Mouse (Mus musculus): ENCODE data around the gene Gpc2. TPM values are rescaled to one million over a fixed set of nuclear protein-coding genes. Genes with fewer than 3 reads are reported as not detected.

Gene Gpc2
- total RNA-seq (2023) = 1 to 10 TPM; 2.9 to 4.0 TPM

GRCm38 (mm10) chr5:138279585-138280424 is at the start of gene Gpc2, which contains the start of the genes Gm43720 and Stag3:
TSS of gene Gpc2 (minus strand) at chr5:138280005.
TSS of gene Gm43720 (minus strand) at chr5:138279958.
TSS of gene Stag3 (plus strand) at chr5:138280240.

GRCm38 (mm10) chr5:138272409-138272923 is 7.3 kb downstream of the Gpc2 start, which contains the start of gene Gal3st4:
TSS of gene Gal3st4 (minus strand) at chr5:138272840.

GRCm38 (mm10) chr5:138263260-138264206 is 16.3 kb downstream of the Gpc2 start, which contains the start of gene BC037034:
TSS of gene BC037034 (minus strand) at chr5:138264033.

GRCm38 (mm10) chr5:138255353-138256093 is 24.3 kb downstream of the Gpc2 start, which contains the start of gene Lamtor4:
TSS of gene Lamtor4 (plus strand) at chr5:138255482.

GRCm38 (mm10) chr5:138225700-138226099 is 54.1 kb downstream of the Gpc2 start, which contains the start of gene Nxpe5:
TSS of gene Nxpe5 (plus strand) at chr5:138225898.

Other genes starting within 250 kb of the Gpc2 start
- not detected for gene Smok3c, start 226.8 kb downstream of the Gpc2 start, total RNA-seq (2023)
- gene Zkscan1, start 194.9 kb downstream of the Gpc2 start, total RNA-seq (2023) = 10 to 100 TPM; 16.3 to 21.6 TPM
- gene Zscan21, start 163.1 kb downstream of the Gpc2 start, total RNA-seq (2023) = 10 to 100 TPM; 10.1 to 14.2 TPM
- 10 to 100 TPM in 1 of 2 experiments, 1 to 10 TPM in 1; 9.9 to 13.8 TPM for gene Zfp113, start 124.3 kb downstream of the Gpc2 start, total RNA-seq (2023)
- gene Cops6, start 118.9 kb downstream of the Gpc2 start, total RNA-seq (2023) = 10 to 100 TPM; 51.4 to 60.2 TPM
- 10 to 100 TPM; 34.1 to 40.9 TPM for gene Ap4m1, start 108.0 kb downstream of the Gpc2 start, total RNA-seq (2023)
- gene Mcm7, start 107.6 kb downstream of the Gpc2 start, total RNA-seq (2023) = 10 to 100 TPM; 56.1 to 60.8 TPM
- gene Taf6, start 92.6 kb downstream of the Gpc2 start, total RNA-seq (2023) = 10 to 100 TPM; 34.8 to 37.7 TPM
- gene Cnpy4, start 92.5 kb downstream of the Gpc2 start, total RNA-seq (2023) = 10 to 100 TPM; 15.8 to 21.7 TPM
- 1 to 10 TPM; 1.6 to 2.4 TPM for gene Mblac1, start 85.7 kb downstream of the Gpc2 start, total RNA-seq (2023)
- gene Nxpe5, start 54.1 kb downstream of the Gpc2 start, total RNA-seq (2023) = under 1 TPM in 1 of 2 experiments, not detected in 1; 0.23 TPM
- 10 to 100 TPM; 41.9 to 45.1 TPM for gene Lamtor4, start 24.5 kb downstream of the Gpc2 start, total RNA-seq (2023)
- gene BC037034, start 16.0 kb downstream of the Gpc2 start, total RNA-seq (2023) = 10 to 100 TPM; 64.9 to 65.9 TPM
- gene Gal3st4, start 7.2 kb downstream of the Gpc2 start, total RNA-seq (2023) = not detected
- not detected for gene Gm43720, start within 50 bp of the Gpc2 start, total RNA-seq (2023)
- gene Stag3, start 235 bp upstream of the Gpc2 start, total RNA-seq (2023) = not detected
- 1 to 10 TPM in 1 of 2 experiments, not detected in 1; 1.0 TPM for gene Pvrig, start 62.0 kb upstream of the Gpc2 start, total RNA-seq (2023)
- 10 to 100 TPM; 22.5 to 25.2 TPM for gene Zfp157, start 161.5 kb upstream of the Gpc2 start, total RNA-seq (2023)